Mouse (Mus musculus): ENCODE results near the gene Tbk1.

- no peak for TF ChIP-seq GATA1 (IDR thresholded peaks at IDR 0.05; ENCODE audit: low read length)
- no peak for TF ChIP-seq TAL1 (IDR thresholded peaks at IDR 0.05; ENCODE audit: low read length)
Measured at GRCm38 (mm10) chr10:121636276-121636675, 49.7 kb upstream of the Tbk1 start.
